Mouse (Mus musculus) heart, embryonic 16.5 days (tissue): Measurements from ENCODE around the gene Ero1lb. TPM values are rescaled to one million over a fixed set of nuclear protein-coding genes. Genes with fewer than 3 reads are reported as not detected.
A peak's percentile ranks its signal among the peaks of the same experiment; 100 is the strongest.
"Not testable (repeated sequence)": the region's sequence is repeated elsewhere in the genome, so short reads cannot be mapped to it uniquely, and the experiment has no call there.

Experiments
- ATAC-seq: fragments of 200-750 bp; cut with Nextera tagmentation; replicated peaks from 2 replicates; pipeline ENCODE4 v1.8.0; 2017; ENCODE audit warnings: moderate number of reproducible peaks; ENCODE audit not compliant: insufficient read depth, low FRiP score; ENCODE audit errors: extremely low read depth
- H3K27ac ChIP-seq: fragments of 300-500 bp; sonication (generic); 2 replicates; pipeline ENCODE4 v1.5.1; 2014; ENCODE audit warnings: mild to moderate bottlenecking, low read length, control low read depth, moderate library complexity
- H3K27me3 ChIP-seq: fragments of 300-500 bp; sonication (generic); 2 replicates; pipeline ENCODE4 v1.6.1; 2014; ENCODE audit warnings: low read length, mixed read lengths; ENCODE audit not compliant: control insufficient read depth, insufficient read depth
- H3K36me3 ChIP-seq: fragments of 300-500 bp; sonication (generic); 2 replicates; pipeline ENCODE4 v1.6.1; 2014; ENCODE audit not compliant: control insufficient read depth, insufficient read depth
- H3K4me1 ChIP-seq: fragments of 300-500 bp; sonication (generic); 2 replicates; pipeline ENCODE4 v1.6.1; 2014; ENCODE audit warnings: low read length, mixed read lengths; ENCODE audit not compliant: control insufficient read depth, insufficient read depth
- H3K4me2 ChIP-seq: fragments of 300-500 bp; sonication (generic); 2 replicates; pipeline ENCODE4 v1.6.1; 2014; ENCODE audit warnings: low read depth, mild to moderate bottlenecking, control low read depth, low read length
- H3K4me3 ChIP-seq: fragments of 300-500 bp; sonication (generic); 2 replicates; pipeline ENCODE4 v1.5.1; 2014; ENCODE audit warnings: mild to moderate bottlenecking, control low read depth, low read length
- H3K9ac ChIP-seq: fragments of 300-500 bp; sonication (generic); 2 replicates; pipeline ENCODE4 v1.6.1; 2014; ENCODE audit warnings: low read length, control low read depth
- H3K9me3 ChIP-seq: fragments of 300-500 bp; sonication (generic); replicated peaks from 2 replicates; pipeline ENCODE4 v1.6.1; 2016; ENCODE audit warnings: low read length; ENCODE audit not compliant: control insufficient read depth
- WGBS: fragments of 180-500 bp; shearing (Covaris S2); extraction: QIAGEN DNeasy Blood & Tissue Kit; methylation state at CpG from one replicate; pipeline ENCODE4 v1.1.7; 2014; 5-methylcytosine and 5-hydroxymethylcytosine counted together
- polyA plus RNA-seq: library from polyadenylated mRNA; unstranded; fragments of >200 nt; fragmentation: Nextera tagmentation; extraction: Ambion mirVana; gene quantifications from 2 replicates; pipeline ENCODE4 v1.2.1, GENCODE M21; 2015

Gene Ero1lb
- polyA plus RNA-seq, 1 experiment from 2014 or later, result 6.1 TPM

- no peak overlapping the region for H3K4me2 ChIP-seq
- peaks cover 7% of the 10 kb centered on the region for H3K4me1 ChIP-seq
- no peak overlapping the region for H3K27ac ChIP-seq
- H3K9me3 ChIP-seq, result no peaks in the 10 kb centered on the region
- H3K4me3 ChIP-seq, result no peak overlapping the region
- ATAC-seq, result no peak
- H3K36me3 ChIP-seq, result no peaks in the 10 kb centered on the region
- WGBS, result 75% methylated on average over 1 of the region's 1 CpGs
- H3K27me3 ChIP-seq, result no peaks in the 10 kb centered on the region
- no peak overlapping the region for H3K9ac ChIP-seq
Observed at GRCm38 (mm10) chr13:12567936-12568335, 2.3 kb downstream of the Ero1lb start.

- WGBS, result 60% methylated on average over 9 of the region's 9 CpGs
Observed at GRCm38 (mm10) chr13:12568597-12569469, 3.2 kb downstream of the Ero1lb start.

GRCm38 (mm10) chr13:12569741-12570140 is 4.1 kb downstream of the Ero1lb start:
- 77% methylated on average over 7 of the region's 7 CpGs for WGBS

More at GRCm38 (mm10) chr13:12568597-12569469, 3.2 kb downstream of the Ero1lb start:
- Histone ChIP-seq H3K4me1 (peaks cover 7% of the 10 kb centered on the region), H3K27me3 (no peaks in the 10 kb centered on the region), H3K4me3 (no peak overlapping the region), H3K27ac (no peak overlapping the region), H3K4me2 (no peak overlapping the region), H3K36me3 (no peaks in the 10 kb centered on the region), H3K9ac (no peak overlapping the region), H3K9me3 (no peaks in the 10 kb centered on the region)
- ATAC-seq, result no peak

GRCm38 (mm10) chr13:12574979-12575536 is 9.4 kb downstream of the Ero1lb start:
- WGBS, result 79% methylated on average over 9 of the region's 9 CpGs
- H3K4me2 ChIP-seq, result no peak overlapping the region

More at GRCm38 (mm10) chr13:12569741-12570140, 4.1 kb downstream of the Ero1lb start:
- Histone ChIP-seq H3K4me3 (no peak overlapping the region), H3K9me3 (no peaks in the 10 kb centered on the region), H3K27me3 (no peaks in the 10 kb centered on the region), H3K4me2 (no peak overlapping the region), H3K9ac (no peak overlapping the region), H3K36me3 (no peaks in the 10 kb centered on the region), H3K4me1 (peaks cover 7% of the 10 kb centered on the region), H3K27ac (no peak overlapping the region)
- no peak for ATAC-seq

GRCm38 (mm10) chr13:12578145-12578544 is 12.5 kb downstream of the Ero1lb start:
- H3K9ac ChIP-seq, result no peak overlapping the region
- no peak overlapping the region for H3K4me2 ChIP-seq
- H3K27me3 ChIP-seq, result no peaks in the 10 kb centered on the region
- no peak overlapping the region for H3K4me3 ChIP-seq
- 70% methylated on average over 5 of the region's 5 CpGs for WGBS
- ATAC-seq, result no peak
- no peaks in the 10 kb centered on the region for H3K9me3 ChIP-seq
- H3K27ac ChIP-seq, result no peak overlapping the region
- H3K4me1 ChIP-seq, result no peaks in the 10 kb centered on the region
- H3K36me3 ChIP-seq, result no peaks in the 10 kb centered on the region

More at GRCm38 (mm10) chr13:12574979-12575536, 9.4 kb downstream of the Ero1lb start:
- Histone ChIP-seq H3K9ac (no peak overlapping the region), H3K27me3 (no peaks in the 10 kb centered on the region), H3K4me1 (no peaks in the 10 kb centered on the region), H3K27ac (no peak overlapping the region), H3K9me3 (no peaks in the 10 kb centered on the region), H3K4me3 (no peak overlapping the region), H3K36me3 (no peaks in the 10 kb centered on the region)
- ATAC-seq, result no peak

- H3K36me3 ChIP-seq, result no peaks in the 10 kb centered on the region
- H3K4me1 ChIP-seq, result no peaks in the 10 kb centered on the region
- no peaks in the 10 kb centered on the region for H3K9me3 ChIP-seq
- H3K4me2 ChIP-seq, result no peak overlapping the region
- 9% methylated on average over 3 of the region's 3 CpGs for WGBS
- H3K27me3 ChIP-seq, result no peaks in the 10 kb centered on the region
- H3K9ac ChIP-seq, result no peak overlapping the region
- no peak for ATAC-seq
- H3K27ac ChIP-seq, result no peak overlapping the region
- no peak overlapping the region for H3K4me3 ChIP-seq
Observed at GRCm38 (mm10) chr13:12589003-12589402, 23.3 kb downstream of the Ero1lb start.

- not testable (repeated sequence) for H3K9ac ChIP-seq, H3K4me1 ChIP-seq, H3K4me3 ChIP-seq, H3K27me3 ChIP-seq, H3K9me3 ChIP-seq, ATAC-seq, H3K4me2 ChIP-seq, H3K27ac ChIP-seq, H3K36me3 ChIP-seq
- 62% methylated on average over 2 of the region's 4 CpGs for WGBS
Observed at GRCm38 (mm10) chr13:12597075-12597474, 31.4 kb downstream of the Ero1lb start.

GRCm38 (mm10) chr13:12610206-12610605 is 44.5 kb downstream of the Ero1lb start:
- H3K4me2 ChIP-seq, H3K9ac ChIP-seq, H3K9me3 ChIP-seq, H3K27me3 ChIP-seq, H3K4me3 ChIP-seq, H3K27ac ChIP-seq, ATAC-seq, H3K36me3 ChIP-seq, H3K4me1 ChIP-seq: not testable (repeated sequence)

GRCm38 (mm10) chr13:12614026-12614425 is 48.4 kb downstream of the Ero1lb start:
- 62% methylated on average over 5 of the region's 6 CpGs for WGBS
- ATAC-seq, result not testable (repeated sequence)

More at GRCm38 (mm10) chr13:12614026-12614425, 48.4 kb downstream of the Ero1lb start:
- H3K4me3 ChIP-seq, H3K9ac ChIP-seq, H3K27me3 ChIP-seq, H3K36me3 ChIP-seq, H3K9me3 ChIP-seq, H3K4me2 ChIP-seq, H3K4me1 ChIP-seq: not testable (repeated sequence)
- peak overlapping the region; percentile 80 for H3K27ac ChIP-seq
